Mouse (Mus musculus) liver, embryonic 15.5 days (tissue): Measurements from ENCODE around the gene Mctp2. TPM values are rescaled to one million over a fixed set of nuclear protein-coding genes. Genes with fewer than 3 reads are reported as not detected.

Experiments used
- ATAC-seq: fragments of 200-750 bp; cut with Nextera tagmentation; 2 replicates; pipeline ENCODE4 v1.8.0; 2017; ENCODE audit warnings: moderate number of reproducible peaks, mild to moderate bottlenecking, moderate library complexity; ENCODE audit not compliant: insufficient read depth
- H3K27ac ChIP-seq: fragments of 300-500 bp; sonication (generic); replicated peaks from 2 replicates; pipeline ENCODE4 v1.5.1; 2015; ENCODE audit warnings: mild to moderate bottlenecking, inconsistent platforms
- H3K27me3 ChIP-seq: fragments of 300-500 bp; sonication (generic); 2 replicates; pipeline ENCODE4 v1.6.1; 2015; ENCODE audit warnings: mild to moderate bottlenecking, inconsistent platforms
- H3K36me3 ChIP-seq: fragments of 300-500 bp; sonication (generic); replicated peaks from 2 replicates; pipeline ENCODE4 v1.6.1; 2015; ENCODE audit warnings: moderate library complexity, mild to moderate bottlenecking, inconsistent platforms
- H3K4me1 ChIP-seq: fragments of 300-500 bp; sonication (generic); replicated peaks from 2 replicates; pipeline ENCODE4 v1.6.1; 2015; ENCODE audit warnings: inconsistent platforms
- H3K4me2 ChIP-seq: fragments of 300-500 bp; sonication (generic); 2 replicates; pipeline ENCODE4 v1.6.1; 2015; ENCODE audit warnings: moderate library complexity, mild to moderate bottlenecking, inconsistent platforms
- H3K4me3 ChIP-seq: fragments of 300-500 bp; sonication (generic); replicated peaks from 2 replicates; pipeline ENCODE4 v1.5.1; 2015; ENCODE audit warnings: mild to moderate bottlenecking, inconsistent platforms
- H3K9ac ChIP-seq: fragments of 300-500 bp; sonication (generic); 2 replicates; pipeline ENCODE4 v1.6.1; 2015; ENCODE audit warnings: moderate library complexity, mild to moderate bottlenecking, inconsistent platforms
- H3K9me3 ChIP-seq: fragments of 300-500 bp; sonication (generic); replicated peaks from 2 replicates; pipeline ENCODE4 v1.6.1; 2016; ENCODE audit warnings: inconsistent platforms
- WGBS: fragments of 180-500 bp; shearing (Covaris S2); methylation state at CpG from one replicate; pipeline ENCODE4 v1.1.7; 2015; ENCODE audit warnings: mixed read lengths; ENCODE audit not compliant: insufficient replicate concordance; 5-methylcytosine and 5-hydroxymethylcytosine counted together
- polyA plus RNA-seq: library from polyadenylated mRNA; unstranded; fragments of >200 nt; fragmentation: Nextera tagmentation; extraction: Ambion mirVana; gene quantifications from 2 replicates; pipeline ENCODE4 v1.2.1, GENCODE M21; 2015

Mctp2 gene
- 0.35 and 0.43 TPM in 2 replicates for polyA plus RNA-seq

DNA sequence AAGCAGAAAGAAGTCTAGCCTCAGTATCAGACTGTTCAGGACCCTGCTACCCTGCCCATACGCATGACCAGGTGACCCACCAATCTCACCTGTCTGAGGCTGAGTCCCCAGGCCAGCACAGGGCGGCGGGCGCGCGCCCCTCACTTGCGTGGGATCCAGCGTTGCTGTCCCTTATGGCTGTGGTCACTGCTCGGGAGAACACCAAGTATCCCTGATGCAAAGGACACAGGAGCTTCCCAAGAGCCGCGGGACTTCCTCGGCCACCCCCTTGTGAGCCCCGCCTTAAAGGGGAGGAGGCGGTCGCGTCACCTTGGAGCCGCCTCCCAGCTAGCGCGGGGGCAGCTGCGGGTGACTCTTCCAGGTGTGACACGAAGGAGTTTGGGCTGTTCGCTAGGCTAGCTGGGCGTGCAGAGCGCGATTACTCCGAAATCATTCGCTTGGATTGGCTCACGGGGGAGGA lies at the start of gene Mctp2:
Mctp2 (minus strand) TSS at position 227 of the 460 bp plus-strand sequence.
- Histone ChIP-seq H3K9me3 (no peaks in the 10 kb centered on the region), H3K27ac (no peak within 1 kb of the TSS), H3K36me3 (no peaks in the 10 kb centered on the region), H3K4me3 (peak within 1 kb of the TSS; percentile 53), H3K27me3 (no peaks in the 10 kb centered on the region; the same call in 1 of the 2 replicates), H3K4me1 (no peaks in the 10 kb centered on the region), H3K9ac (no peak within 1 kb of the TSS), H3K4me2 (peak within 1 kb of the TSS; percentile 69)
- ATAC-seq, result peak; percentile 70
- WGBS, result under 1% methylated on average over 28 of the region's 28 CpGs

- H3K27ac ChIP-seq, result no peak overlapping the region
- H3K9ac ChIP-seq, result no peak overlapping the region
- no peak overlapping the region for H3K4me3 ChIP-seq
- no peak for ATAC-seq
- no peaks in the 10 kb centered on the region for H3K9me3 ChIP-seq
- H3K27me3 ChIP-seq, result no peaks in the 10 kb centered on the region
- no peaks in the 10 kb centered on the region for H3K36me3 ChIP-seq
- H3K4me1 ChIP-seq, result no peaks in the 10 kb centered on the region
- H3K4me2 ChIP-seq, result no peak overlapping the region
These were observed 39.5 kb upstream of the Mctp2 start for GRCm38 (mm10) chr7:72345901-72346300.

- no peaks in the 10 kb centered on the region for H3K36me3 ChIP-seq
- H3K9me3 ChIP-seq, result no peaks in the 10 kb centered on the region
- 59% methylated on average over 2 of the region's 2 CpGs for WGBS
- H3K4me1 ChIP-seq, result no peaks in the 10 kb centered on the region
- H3K4me2 ChIP-seq, result no peak overlapping the region
- H3K27me3 ChIP-seq, result no peaks in the 10 kb centered on the region
- H3K27ac ChIP-seq, result no peak overlapping the region
- ATAC-seq, result no peak
- no peak overlapping the region for H3K9ac ChIP-seq
- H3K4me3 ChIP-seq, result no peak overlapping the region
These were observed 37.3 kb upstream of the Mctp2 start for GRCm38 (mm10) chr7:72343751-72344150.

GRCm38 (mm10) chr7:72342822-72343221 lies 36.4 kb upstream of the Mctp2 start:
- 34% methylated on average over 2 of the region's 2 CpGs for WGBS
- Histone ChIP-seq H3K36me3 (no peaks in the 10 kb centered on the region), H3K27ac (no peak overlapping the region), H3K4me1 (no peaks in the 10 kb centered on the region), H3K4me3 (no peak overlapping the region), H3K9me3 (no peaks in the 10 kb centered on the region), H3K27me3 (no peaks in the 10 kb centered on the region), H3K9ac (no peak overlapping the region), H3K4me2 (no peak overlapping the region)
- ATAC-seq, result no peak

DNA sequence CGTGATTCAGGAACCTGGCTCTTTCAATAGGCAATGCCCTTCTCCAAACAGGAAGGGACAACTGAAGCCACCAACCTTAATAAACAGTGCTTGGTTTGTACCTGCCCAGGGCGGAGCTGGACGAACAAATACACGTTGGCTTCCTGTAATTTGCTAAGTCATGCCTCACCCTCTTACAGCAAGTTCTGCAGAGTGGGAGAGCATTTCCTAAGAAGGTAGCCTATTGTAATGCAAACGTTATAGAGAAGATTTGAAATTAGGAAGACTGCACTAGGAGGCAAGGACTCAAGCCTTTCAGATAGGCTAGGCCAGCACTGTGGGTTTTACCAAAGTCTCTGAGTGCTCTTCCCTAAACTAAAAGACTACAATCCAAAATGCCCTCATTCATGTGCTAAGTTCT lies 19.6 kb upstream of the Mctp2 start:
- WGBS, result 39% methylated on average over 5 of the region's 5 CpGs
- Histone ChIP-seq H3K4me2 (no peak overlapping the region), H3K9me3 (no peaks in the 10 kb centered on the region), H3K4me1 (no peaks in the 10 kb centered on the region), H3K36me3 (no peaks in the 10 kb centered on the region), H3K9ac (no peak overlapping the region), H3K27ac (no peak overlapping the region), H3K4me3 (no peak overlapping the region), H3K27me3 (no peaks in the 10 kb centered on the region)
- ATAC-seq, result no peak

DNA sequence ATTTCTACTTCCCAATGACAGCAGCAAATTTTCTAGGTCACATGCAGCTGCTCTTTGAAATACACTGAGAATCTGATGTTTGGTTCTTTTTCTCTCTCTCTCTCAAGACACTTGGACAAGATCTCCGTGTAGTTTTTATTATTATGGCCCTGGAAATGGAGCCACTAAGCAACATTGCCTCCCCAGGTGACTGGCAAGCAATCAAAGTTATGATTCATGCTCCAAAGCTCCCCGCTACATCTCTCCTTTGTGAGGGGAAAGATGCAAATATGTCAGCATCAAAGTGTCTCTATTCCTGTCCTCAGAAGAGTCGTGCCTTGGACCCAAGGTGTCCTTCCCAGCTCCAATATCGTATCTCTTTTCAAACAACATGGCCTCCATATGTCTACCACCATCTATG lies 14.5 kb upstream of the Mctp2 start:
- Histone ChIP-seq H3K9ac (no peak overlapping the region), H3K4me2 (no peak overlapping the region), H3K4me3 (no peak overlapping the region), H3K36me3 (no peaks in the 10 kb centered on the region), H3K9me3 (no peaks in the 10 kb centered on the region), H3K27ac (no peak overlapping the region), H3K4me1 (no peaks in the 10 kb centered on the region), H3K27me3 (no peaks in the 10 kb centered on the region)
- no peak for ATAC-seq
- 55% methylated on average over 4 of the region's 4 CpGs for WGBS

DNA sequence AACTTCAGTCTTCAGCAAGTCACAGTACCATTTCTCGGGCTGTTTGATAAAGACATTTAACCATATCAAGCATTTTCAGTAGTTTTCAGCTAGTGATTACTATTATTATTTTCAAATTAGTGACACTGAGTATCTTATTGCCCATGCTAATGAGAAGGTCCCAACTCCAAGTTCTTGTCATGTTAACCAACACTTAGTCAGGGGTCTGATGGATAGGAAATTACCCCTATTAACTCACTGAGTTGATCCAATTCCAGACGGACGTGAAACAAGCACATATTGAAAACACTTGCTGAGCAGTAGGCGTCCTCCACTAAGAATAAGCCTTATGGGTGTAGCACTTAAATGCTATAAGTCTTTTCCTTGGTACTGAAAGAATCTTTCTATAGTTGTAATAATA lies 14.0 kb upstream of the Mctp2 start:
- H3K27ac ChIP-seq, result no peak overlapping the region
- no peak overlapping the region for H3K4me2 ChIP-seq
- no peaks in the 10 kb centered on the region for H3K36me3 ChIP-seq
- H3K9me3 ChIP-seq, result no peaks in the 10 kb centered on the region
- no peaks in the 10 kb centered on the region for H3K4me1 ChIP-seq
- H3K27me3 ChIP-seq, result no peaks in the 10 kb centered on the region
- 58% methylated on average over 4 of the region's 4 CpGs for WGBS
- no peak overlapping the region for H3K4me3 ChIP-seq
- no peak overlapping the region for H3K9ac ChIP-seq
- ATAC-seq, result no peak

- Histone ChIP-seq H3K4me1 (no peaks in the 10 kb centered on the region), H3K4me3 (no peak overlapping the region), H3K36me3 (no peaks in the 10 kb centered on the region), H3K9me3 (no peaks in the 10 kb centered on the region), H3K27me3 (no peaks in the 10 kb centered on the region), H3K9ac (no peak overlapping the region), H3K4me2 (no peak overlapping the region), H3K27ac (no peak overlapping the region)
- 39% methylated on average over 9 of the region's 9 CpGs for WGBS
- no peak for ATAC-seq
These were observed 8.1 kb upstream of the Mctp2 start for GRCm38 (mm10) chr7:72314395-72315060.

DNA sequence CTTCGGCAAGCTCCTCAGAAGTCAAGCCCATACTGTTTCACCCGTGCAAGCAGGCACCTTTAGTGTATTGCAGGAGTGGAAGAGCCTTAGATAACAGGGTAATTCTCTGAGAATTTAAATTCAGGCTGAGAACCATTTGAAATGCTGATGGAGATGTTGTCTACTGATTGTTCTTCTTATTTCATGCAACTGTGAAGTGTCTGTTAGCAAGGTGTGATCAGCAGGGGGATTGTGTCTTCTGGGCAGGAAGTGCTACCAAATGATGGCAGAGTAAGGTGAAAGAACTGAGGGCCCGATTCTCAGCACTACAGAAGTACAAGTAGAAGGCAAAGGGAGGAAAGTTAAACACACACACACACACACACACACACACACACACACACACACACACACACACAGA lies 7.5 kb upstream of the Mctp2 start:
- H3K4me3 ChIP-seq, result no peak overlapping the region
- no peaks in the 10 kb centered on the region for H3K4me1 ChIP-seq
- H3K27ac ChIP-seq, result no peak overlapping the region
- no peaks in the 10 kb centered on the region for H3K36me3 ChIP-seq
- no peak for ATAC-seq
- H3K27me3 ChIP-seq, result no peaks in the 10 kb centered on the region
- no peaks in the 10 kb centered on the region for H3K9me3 ChIP-seq
- H3K4me2 ChIP-seq, result no peak overlapping the region
- 42% methylated on average over 3 of the region's 3 CpGs for WGBS
- H3K9ac ChIP-seq, result no peak overlapping the region

DNA sequence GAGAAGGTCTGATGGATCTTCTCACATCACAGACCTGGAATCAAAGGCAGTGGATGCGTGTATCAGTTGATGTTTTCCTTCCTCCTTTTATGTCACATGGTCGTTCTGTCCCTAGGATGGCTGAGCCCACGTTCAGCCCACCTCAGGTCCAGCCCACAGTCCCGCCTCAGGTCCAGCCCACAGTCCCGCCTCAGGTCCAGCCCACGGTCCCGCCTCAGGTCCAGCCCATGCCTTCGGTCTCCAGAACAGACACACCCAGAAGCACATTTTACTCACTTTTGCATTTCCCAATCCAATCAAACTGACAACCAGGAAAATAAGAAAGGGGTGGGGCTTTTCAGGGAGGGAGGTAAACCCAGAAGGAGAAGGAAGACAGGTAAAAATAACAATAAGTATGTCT lies 5.2 kb upstream of the Mctp2 start:
- Histone ChIP-seq H3K4me2 (no peak overlapping the region), H3K4me1 (no peaks in the 10 kb centered on the region), H3K4me3 (no peak overlapping the region), H3K36me3 (no peaks in the 10 kb centered on the region), H3K9ac (no peak overlapping the region), H3K27me3 (no peaks in the 10 kb centered on the region; the same call in 1 of the 2 replicates), H3K9me3 (no peaks in the 10 kb centered on the region), H3K27ac (no peak overlapping the region)
- 44% methylated on average over 8 of the region's 8 CpGs for WGBS
- no peak for ATAC-seq

- WGBS, result 19% methylated on average over 5 of the region's 5 CpGs
- ATAC-seq, result no peak
- Histone ChIP-seq H3K36me3 (no peaks in the 10 kb centered on the region), H3K4me2 (no peak overlapping the region), H3K27ac (no peak overlapping the region), H3K4me1 (no peaks in the 10 kb centered on the region), H3K9ac (no peak overlapping the region), H3K27me3 (no peaks in the 10 kb centered on the region; the same call in 1 of the 2 replicates), H3K9me3 (no peaks in the 10 kb centered on the region), H3K4me3 (no peak overlapping the region)
These were observed 1.7 kb upstream of the Mctp2 start for GRCm38 (mm10) chr7:72308078-72308477.

GRCm38 (mm10) chr7:72306847-72307246 lies 439 bp upstream of the Mctp2 start:
- 11% methylated on average over 7 of the region's 7 CpGs for WGBS
- Histone ChIP-seq H3K27ac (no peak overlapping the region), H3K4me3 (peak overlapping the region; percentile 53), H3K36me3 (no peaks in the 10 kb centered on the region), H3K27me3 (no peaks in the 10 kb centered on the region; the same call in 1 of the 2 replicates), H3K9me3 (no peaks in the 10 kb centered on the region), H3K4me1 (no peaks in the 10 kb centered on the region), H3K4me2 (peak overlapping the region; percentile 69), H3K9ac (no peak overlapping the region)
- peak; percentile 9; the same call in 1 of the 2 replicates for ATAC-seq
